ENCODE assay signal across 1 mouse cellular context in genomic region chr14:34516960-34517577, GRCm38 (mm10).
TF ChIP-seq lines count a peak whose summit lies in the region.

No protein-coding gene starts in this region.

TF ChIP-seq in CH12.LX, 34 proteins besides CTCF, POLR2A, EP300 and RAD21 (continued from another document):
- peak; percentile 53 for TF ChIP-seq ELF1 (IDR thresholded peaks at IDR 0.05; ENCODE audit: low read depth, low read length)
- TF ChIP-seq MAFK (IDR thresholded peaks at IDR 0.05; ENCODE audit: insufficient replicate concordance, low read length), result 0 out of 2 replicates have a peak, but pooled peaks have one; percentile 8
- TF ChIP-seq IRF4 (IDR thresholded peaks at IDR 0.05; ENCODE audit: low read depth, low read length), result peak; percentile 74; the same call in 1 of the 2 replicates
- no peak for TF ChIP-seq USF1 (IDR thresholded peaks at IDR 0.05; ENCODE audit: low read depth, low read length)
- TF ChIP-seq SIN3A (IDR thresholded peaks at IDR 0.05; ENCODE audit: low read length), result peak; percentile 87
- TF ChIP-seq KAT2A (IDR thresholded peaks at IDR 0.05; ENCODE audit: insufficient replicate concordance, low read length), result no peak
- peak; percentile 75; the same call in 1 of the 2 replicates for TF ChIP-seq ZMIZ1 (IDR thresholded peaks at IDR 0.05; ENCODE audit: low read depth, low read length)
- TF ChIP-seq BHLHE40 (IDR thresholded peaks at IDR 0.05; ENCODE audit: low read depth, low read length), result peak; percentile 44
- TF ChIP-seq ETS1 (conservative IDR thresholded peaks at IDR 0.05; ENCODE audit: low read depth, low read length), result peak; percentile 87
- no peak for TF ChIP-seq UBTF (IDR thresholded peaks at IDR 0.05; ENCODE audit: low read depth, low read length)
- TF ChIP-seq NRF1 (IDR thresholded peaks at IDR 0.05; ENCODE audit: low read depth, low read length), result no peak
- peak; percentile 82; the same call in 1 of the 2 replicates for TF ChIP-seq MXI1 (IDR thresholded peaks at IDR 0.05; ENCODE audit: low read depth, low read length)
- peak; percentile 96 for TF ChIP-seq CHD1 (IDR thresholded peaks at IDR 0.05; ENCODE audit: low read depth, low read length)
- TF ChIP-seq JUN (IDR thresholded peaks at IDR 0.05; ENCODE audit: insufficient read depth, low read depth, low read length), result no peak; the same call in 1 of the 2 replicates
- no peak for TF ChIP-seq PAX5 (IDR thresholded peaks at IDR 0.05; ENCODE audit: low read length)
- TF ChIP-seq ZC3H11A (IDR thresholded peaks at IDR 0.05; ENCODE audit: low read depth, low read length), result no peak
- no peak for TF ChIP-seq SMC3 (IDR thresholded peaks at IDR 0.05; ENCODE audit: low read depth, low read length)
- TF ChIP-seq MAZ (IDR thresholded peaks at IDR 0.05; ENCODE audit: low read depth, low read length), result peak; percentile 52; the same call in 1 of the 2 replicates
- no peak for TF ChIP-seq ZKSCAN1 (IDR thresholded peaks at IDR 0.05; ENCODE audit: borderline replicate concordance, low read depth, low read length)
- TF ChIP-seq GABPA (IDR thresholded peaks at IDR 0.05; ENCODE audit: insufficient replicate concordance, low read depth, low read length), result no peak
- TF ChIP-seq CHD2 (IDR thresholded peaks at IDR 0.05; ENCODE audit: low read length), result 0 out of 2 replicates have a peak, but pooled peaks have one; percentile 34
